Mouse (Mus musculus) heart, postnatal 0 days (tissue): ENCODE measurements around the gene Bcl11b.

Source experiments
- CTCF ChIP-seq: IDR thresholded peaks from 2 replicates; pipeline ENCODE4 v1.5.1; 2016; ENCODE audit warnings: antibody characterized with exemption, control low read depth, low read depth
- EP300 ChIP-seq: IDR thresholded peaks from 2 replicates; pipeline ENCODE4 v1.6.1; 2016; ENCODE audit warnings: antibody characterized with exemption, low read depth

GRCm38 (mm10) chr12:107970637-107971036 lies 32.8 kb downstream of the Bcl11b start:
- TF ChIP-seq CTCF (no peak), EP300 (no peak)
